Mouse (Mus musculus) hindbrain, embryonic 12.5 days (tissue): ENCODE results near the gene Cnpy2. TPM values are rescaled to one million over a fixed set of nuclear protein-coding genes. Genes with fewer than 3 reads are reported as not detected.
A peak's percentile ranks its signal among the peaks of the same experiment; 100 is the strongest.
"Not testable (repeated sequence)": the region's sequence is repeated elsewhere in the genome, so short reads cannot be mapped to it uniquely, and the experiment has no call there.

Experiments
- ATAC-seq: fragments of 200-750 bp; cut with Nextera tagmentation; 2 replicates; pipeline ENCODE4 v1.8.0; 2017; ENCODE audit warnings: moderate TSS enrichment; ENCODE audit not compliant: low FRiP score
- H3K27ac ChIP-seq: fragments of 300-500 bp; sonication (generic); 2 replicates; pipeline ENCODE4 v1.5.1; 2016; ENCODE audit warnings: mild to moderate bottlenecking
- H3K27me3 ChIP-seq: fragments of 300-500 bp; sonication (generic); 2 replicates; pipeline ENCODE4 v1.6.1; 2016; ENCODE audit warnings: mild to moderate bottlenecking
- H3K36me3 ChIP-seq: fragments of 300-500 bp; sonication (generic); 2 replicates; pipeline ENCODE4 v1.6.1; 2016; ENCODE audit warnings: mild to moderate bottlenecking
- H3K4me1 ChIP-seq: fragments of 300-500 bp; sonication (generic); 2 replicates; pipeline ENCODE4 v1.6.1; 2016
- H3K4me2 ChIP-seq: fragments of 300-500 bp; sonication (generic); replicated peaks from 2 replicates; pipeline ENCODE4 v1.6.1; 2016; ENCODE audit warnings: mild to moderate bottlenecking
- H3K4me3 ChIP-seq: fragments of 300-500 bp; sonication (generic); 2 replicates; pipeline ENCODE4 v1.5.1; 2016; ENCODE audit warnings: mild to moderate bottlenecking
- H3K9ac ChIP-seq: fragments of 300-500 bp; sonication (generic); 2 replicates; pipeline ENCODE4 v1.6.1; 2016; ENCODE audit warnings: mild to moderate bottlenecking, moderate library complexity
- H3K9me3 ChIP-seq: fragments of 300-500 bp; sonication (generic); replicated peaks from 2 replicates; pipeline ENCODE4 v1.6.1; 2016; ENCODE audit warnings: mild to moderate bottlenecking
- WGBS: fragments of 180-500 bp; shearing (Covaris S2); methylation state at CpG from one replicate; pipeline ENCODE4 v1.1.7; 2016; 5-methylcytosine and 5-hydroxymethylcytosine counted together
- polyA plus RNA-seq: library from polyadenylated mRNA; unstranded; fragments of >200 nt; fragmentation: Nextera tagmentation; extraction: Ambion mirVana; gene quantifications from 2 replicates; pipeline ENCODE4 v1.2.1, GENCODE M21; 2016

The Cnpy2 gene
- polyA plus RNA-seq, 1 experiment from 2014 or later, result 244 TPM

- 93% methylated on average over 8 of the region's 8 CpGs for WGBS
Observed at GRCm38 (mm10) chr10:128326825-128327224, 4.6 kb downstream of the Cnpy2 start.

DNA sequence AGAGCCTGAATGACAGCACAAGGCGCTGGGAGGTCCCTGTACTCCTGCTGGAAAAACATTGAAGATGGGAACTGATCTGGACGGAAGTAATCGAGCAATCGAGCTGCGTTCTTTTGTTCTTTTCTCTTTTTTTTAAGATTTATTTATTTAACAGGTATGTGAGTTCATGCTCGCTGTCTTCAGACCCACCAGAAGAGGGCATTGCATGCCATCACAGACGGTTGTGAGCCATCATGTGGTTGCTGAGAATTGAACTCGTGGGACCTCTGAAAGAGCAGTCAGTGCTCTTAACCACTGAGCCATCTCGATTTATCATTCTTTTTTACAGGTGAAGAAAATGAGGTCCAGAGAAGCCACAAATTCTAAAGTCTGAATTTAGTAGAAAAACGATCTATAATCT lies 5.4 kb downstream of the Cnpy2 start:
- peaks cover 44% of the 10 kb centered on the region for H3K36me3 ChIP-seq
- WGBS, result 92% methylated on average over 10 of the region's 10 CpGs
- H3K4me3 ChIP-seq, result no peak overlapping the region
- no peak overlapping the region for H3K4me2 ChIP-seq
- H3K27ac ChIP-seq, result no peak overlapping the region
- H3K9me3 ChIP-seq, result no peaks in the 10 kb centered on the region
- ATAC-seq, result no peak
- H3K27me3 ChIP-seq, result no peaks in the 10 kb centered on the region
- peaks cover 13% of the 10 kb centered on the region for H3K4me1 ChIP-seq
- no peak overlapping the region for H3K9ac ChIP-seq

More at GRCm38 (mm10) chr10:128326825-128327224, 4.6 kb downstream of the Cnpy2 start:
- Histone ChIP-seq H3K27ac (no peak overlapping the region), H3K9ac (no peak overlapping the region), H3K36me3 (peaks cover 44% of the 10 kb centered on the region), H3K9me3 (no peaks in the 10 kb centered on the region), H3K4me3 (no peak overlapping the region), H3K4me2 (no peak overlapping the region), H3K27me3 (no peaks in the 10 kb centered on the region), H3K4me1 (peaks cover 13% of the 10 kb centered on the region)
- no peak for ATAC-seq

GRCm38 (mm10) chr10:128332358-128333249 lies 10.3 kb downstream of the Cnpy2 start:
- not testable (repeated sequence) for ATAC-seq, H3K4me2 ChIP-seq, H3K9ac ChIP-seq, H3K9me3 ChIP-seq, H3K27ac ChIP-seq, H3K27me3 ChIP-seq, H3K4me1 ChIP-seq, H3K4me3 ChIP-seq
- H3K36me3 ChIP-seq, result peaks cover 22% of the 10 kb centered on the region
- WGBS, result 82% methylated on average over 6 of the region's 6 CpGs

GRCm38 (mm10) chr10:128335582-128335981 lies 13.3 kb downstream of the Cnpy2 start:
- Histone ChIP-seq H3K36me3 (no peaks in the 10 kb centered on the region), H3K4me3 (no peak overlapping the region), H3K4me2 (no peak overlapping the region), H3K27me3 (no peaks in the 10 kb centered on the region), H3K27ac (no peak overlapping the region), H3K9ac (no peak overlapping the region), H3K4me1 (peaks cover 21% of the 10 kb centered on the region), H3K9me3 (no peaks in the 10 kb centered on the region)
- WGBS, result 3% methylated on average over 4 of the region's 4 CpGs
- ATAC-seq, result no peak

- no peaks in the 10 kb centered on the region for H3K36me3 ChIP-seq
- no peak overlapping the region for H3K27ac ChIP-seq
- no peak overlapping the region for H3K9ac ChIP-seq
- no peak for ATAC-seq
- 98% methylated on average over 3 of the region's 3 CpGs for WGBS
- H3K4me2 ChIP-seq, result no peak overlapping the region; the same call in 1 of the 2 replicates
- peaks cover 21% of the 10 kb centered on the region for H3K4me1 ChIP-seq
- H3K4me3 ChIP-seq, result no peak overlapping the region
- no peaks in the 10 kb centered on the region for H3K27me3 ChIP-seq
- H3K9me3 ChIP-seq, result no peaks in the 10 kb centered on the region
Observed at GRCm38 (mm10) chr10:128336195-128336594, 13.9 kb downstream of the Cnpy2 start.

- H3K36me3 ChIP-seq, result no peaks in the 10 kb centered on the region
- no peaks in the 10 kb centered on the region for H3K27me3 ChIP-seq
- 86% methylated on average over 3 of the region's 3 CpGs for WGBS
- ATAC-seq, result no peak
- H3K4me3 ChIP-seq, result peak overlapping the region; percentile 79; the same call in 1 of the 2 replicates
- H3K9ac ChIP-seq, result no peak overlapping the region
- peak overlapping the region; percentile 93 for H3K4me2 ChIP-seq
- H3K27ac ChIP-seq, result no peak overlapping the region
- no peaks in the 10 kb centered on the region for H3K9me3 ChIP-seq
- peaks cover 21% of the 10 kb centered on the region for H3K4me1 ChIP-seq
Observed at GRCm38 (mm10) chr10:128336597-128336996, 14.3 kb downstream of the Cnpy2 start.

GRCm38 (mm10) chr10:128337306-128338181 lies 15.3 kb downstream of the Cnpy2 start, which contains the start of gene Cs:
Gene Cs (plus strand): TSS chr10:128337734.
- WGBS, result 3% methylated on average over 60 of the region's 61 CpGs
- peak within 1 kb of the TSS; percentile 93 for H3K27ac ChIP-seq
- peak within 1 kb of the TSS; percentile 90 for H3K9ac ChIP-seq

GRCm38 (mm10) chr10:128338415-128338814 lies 16.2 kb downstream of the Cnpy2 start:
- no peaks in the 10 kb centered on the region for H3K27me3 ChIP-seq
- ATAC-seq, result no peak
- WGBS, result 18% methylated on average over 5 of the region's 5 CpGs

More at GRCm38 (mm10) chr10:128337306-128338181, 15.3 kb downstream of the Cnpy2 start, which contains the start of gene Cs:
- Histone ChIP-seq H3K27me3 (no peaks in the 10 kb centered on the region), H3K4me1 (peaks cover 21% of the 10 kb centered on the region), H3K4me3 (peak within 1 kb of the TSS; percentile 79), H3K4me2 (peak within 1 kb of the TSS; percentile 93), H3K9me3 (no peaks in the 10 kb centered on the region), H3K36me3 (no peaks in the 10 kb centered on the region)
- peak; percentile 99 for ATAC-seq

DNA sequence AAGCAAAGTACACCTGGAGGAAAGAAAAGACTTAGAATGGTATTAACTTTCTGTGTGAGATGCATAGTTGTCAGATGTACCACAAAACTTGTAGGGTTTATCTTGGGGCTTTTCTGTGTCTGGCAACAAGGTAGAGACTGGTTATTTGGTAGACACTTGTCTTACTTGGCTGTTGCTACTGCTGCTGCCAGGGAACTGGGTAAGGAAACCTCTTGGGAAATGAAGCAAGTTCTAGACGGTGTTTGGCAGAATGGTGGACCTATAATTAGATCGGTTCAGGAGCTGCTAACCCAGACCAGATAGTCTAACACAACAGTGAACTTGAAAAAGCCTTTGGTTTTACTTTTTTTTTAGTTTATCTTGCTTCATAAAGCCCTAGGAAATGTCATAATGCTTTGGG lies 16.7 kb downstream of the Cnpy2 start:
- WGBS, result 91% methylated on average over 2 of the region's 2 CpGs
- H3K27me3 ChIP-seq, result no peaks in the 10 kb centered on the region
- 0 out of 2 replicates have a peak overlapping the region, but pooled peaks have one; percentile 90 for H3K9ac ChIP-seq
- H3K36me3 ChIP-seq, result no peaks in the 10 kb centered on the region
- H3K4me2 ChIP-seq, result peak overlapping the region; percentile 93
- H3K27ac ChIP-seq, result no peak overlapping the region
- peak overlapping the region; percentile 79; the same call in 1 of the 2 replicates for H3K4me3 ChIP-seq
- no peaks in the 10 kb centered on the region for H3K9me3 ChIP-seq
- ATAC-seq, result no peak
- peaks cover 21% of the 10 kb centered on the region for H3K4me1 ChIP-seq

More at GRCm38 (mm10) chr10:128338415-128338814, 16.2 kb downstream of the Cnpy2 start:
- H3K9ac ChIP-seq, result peak overlapping the region; percentile 90
- H3K4me3 ChIP-seq, result peak overlapping the region; percentile 79
- H3K4me1 ChIP-seq, result peaks cover 21% of the 10 kb centered on the region
- peak overlapping the region; percentile 93 for H3K27ac ChIP-seq
- no peaks in the 10 kb centered on the region for H3K36me3 ChIP-seq
- H3K9me3 ChIP-seq, result no peaks in the 10 kb centered on the region
- peak overlapping the region; percentile 93 for H3K4me2 ChIP-seq

DNA sequence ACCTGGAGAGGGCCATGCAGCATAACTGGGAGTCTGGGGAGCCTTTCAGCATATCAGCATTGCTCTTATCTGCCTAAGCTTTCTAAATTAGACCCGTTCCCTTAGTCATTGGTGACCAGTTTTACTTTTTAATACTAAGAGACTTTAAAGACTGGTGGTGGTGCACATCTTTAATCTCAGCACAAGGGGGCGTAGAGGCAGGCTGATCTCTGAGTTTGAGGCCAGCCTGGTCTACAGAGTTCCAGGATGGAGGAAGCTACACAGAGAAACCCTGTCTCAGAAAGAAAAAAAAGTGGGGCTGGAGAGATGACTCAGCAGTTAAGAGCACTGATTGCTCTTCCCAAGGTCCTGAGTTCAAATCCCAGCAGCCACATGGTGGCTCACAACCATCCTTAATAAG lies 18.0 kb downstream of the Cnpy2 start:
- H3K36me3 ChIP-seq, result no peaks in the 10 kb centered on the region
- no peaks in the 10 kb centered on the region for H3K27me3 ChIP-seq
- H3K9ac ChIP-seq, result no peak overlapping the region
- H3K27ac ChIP-seq, result no peak overlapping the region
- H3K4me3 ChIP-seq, result no peak overlapping the region
- WGBS, result 80% methylated on average over 2 of the region's 2 CpGs
- no peak for ATAC-seq
- H3K4me1 ChIP-seq, result peaks cover 28% of the 10 kb centered on the region
- H3K9me3 ChIP-seq, result no peaks in the 10 kb centered on the region
- H3K4me2 ChIP-seq, result no peak overlapping the region

- H3K4me2 ChIP-seq, result no peak overlapping the region
- no peak overlapping the region for H3K4me3 ChIP-seq
- ATAC-seq, result no peak
- WGBS, result 92% methylated on average over 1 of the region's 1 CpGs
- no peaks in the 10 kb centered on the region for H3K36me3 ChIP-seq
- H3K27ac ChIP-seq, result no peak overlapping the region
- no peaks in the 10 kb centered on the region for H3K9me3 ChIP-seq
- H3K27me3 ChIP-seq, result no peaks in the 10 kb centered on the region
- H3K9ac ChIP-seq, result no peak overlapping the region
- H3K4me1 ChIP-seq, result peaks cover 19% of the 10 kb centered on the region
Observed at GRCm38 (mm10) chr10:128343436-128343835, 21.2 kb downstream of the Cnpy2 start.
